8 mouse cellular contexts compared by ENCODE assay signal in genomic region chr9:37459665-37460042, GRCm38 (mm10). TPM values are rescaled to one million over a fixed set of nuclear protein-coding genes. Genes with fewer than 3 reads are reported as not detected.
A peak's percentile ranks its signal among the peaks of the same experiment; 100 is the strongest.
DNase-seq lines count a peak whose midpoint lies in the region; ATAC-seq lines count a peak whose summit lies in the region.

No protein-coding gene starts in this region.

- 4% methylated on average over 9 of the region's 9 CpGs for WGBS in kidney, embryonic 16.5 days
- 2% methylated on average over 9 of the region's 9 CpGs for WGBS in embryonic facial prominence, embryonic 13.5 days
- WGBS in hindbrain, embryonic 15.5 days, result 2% methylated on average over 9 of the region's 9 CpGs
- WGBS in midbrain, embryonic 16.5 days, result under 1% methylated on average over 9 of the region's 9 CpGs

- no peak overlapping the region for H3K9ac ChIP-seq in kidney, embryonic 16.5 days (replicated peaks; ENCODE audit: low read length)
- H3K9ac ChIP-seq in embryonic facial prominence, embryonic 13.5 days, result peak overlapping the region; percentile 61; the same call in 1 of the 2 replicates
- peak overlapping the region; percentile 66; the same call in 1 of the 2 replicates for H3K9ac ChIP-seq in hindbrain, embryonic 15.5 days
- peak overlapping the region; percentile 92 for H3K9ac ChIP-seq in midbrain, embryonic 16.5 days (ENCODE audit: low read depth, low read length)

- no peak overlapping the region for H3K27ac ChIP-seq in kidney, embryonic 16.5 days (ENCODE audit: low read length)
- no peak overlapping the region for H3K27ac ChIP-seq in embryonic facial prominence, embryonic 13.5 days
- peak overlapping the region; percentile 83 for H3K27ac ChIP-seq in hindbrain, embryonic 15.5 days (replicated peaks)
- peak overlapping the region; percentile 84 for H3K27ac ChIP-seq in midbrain, embryonic 16.5 days (ENCODE audit: low read length)

- H3K9me3 ChIP-seq in kidney, embryonic 16.5 days (ENCODE audit: low read length), result no peaks in the 10 kb centered on the region
- no peaks in the 10 kb centered on the region for H3K9me3 ChIP-seq in embryonic facial prominence, embryonic 13.5 days
- no peaks in the 10 kb centered on the region for H3K9me3 ChIP-seq in hindbrain, embryonic 15.5 days
- no peaks in the 10 kb centered on the region for H3K9me3 ChIP-seq in midbrain, embryonic 16.5 days (replicated peaks; ENCODE audit: control insufficient read depth, low read length, poor library complexity, severe bottlenecking)

- no peak for DNase-seq in kidney, adult 8-10 months
- DNase-seq in c-Kit-positive CD71-positive TER-119-positive erythroid progenitor cells, embryonic 14.5 days (ENCODE audit: low spot score), result no peak
- DNase-seq in urinary bladder, postnatal 14 days (ENCODE audit: low spot score), result no peak
- no peak for DNase-seq in thymus, postnatal 25 days

- peak overlapping the region; percentile 56; the same call in 1 of the 2 replicates for H3K4me3 ChIP-seq in kidney, embryonic 16.5 days (ENCODE audit: low read length)
- H3K4me3 ChIP-seq in embryonic facial prominence, embryonic 13.5 days, result peak overlapping the region; percentile 54
- peak overlapping the region; percentile 59 for H3K4me3 ChIP-seq in hindbrain, embryonic 15.5 days
- H3K4me3 ChIP-seq in midbrain, embryonic 16.5 days (ENCODE audit: low read depth, low read length), result peak overlapping the region; percentile 64

- peak overlapping the region; percentile 91 for H3K4me2 ChIP-seq in kidney, embryonic 16.5 days (replicated peaks; ENCODE audit: low read depth, low read length)
- peak overlapping the region; percentile 98 for H3K4me2 ChIP-seq in embryonic facial prominence, embryonic 13.5 days
- H3K4me2 ChIP-seq in hindbrain, embryonic 15.5 days, result peak overlapping the region; percentile 95
- peak overlapping the region; percentile 95 for H3K4me2 ChIP-seq in midbrain, embryonic 16.5 days (ENCODE audit: low read length)

- H3K27me3 ChIP-seq in kidney, embryonic 16.5 days (ENCODE audit: insufficient read depth, low read length), result peaks cover 96% of the 10 kb centered on the region
- H3K27me3 ChIP-seq in embryonic facial prominence, embryonic 13.5 days, result peaks cover 95% of the 10 kb centered on the region
- H3K27me3 ChIP-seq in hindbrain, embryonic 15.5 days, result peaks cover 6% of the 10 kb centered on the region; the same call in 1 of the 2 replicates
- H3K27me3 ChIP-seq in midbrain, embryonic 16.5 days (ENCODE audit: control insufficient read depth, insufficient read depth, low read depth, low read length), result peaks cover 13% of the 10 kb centered on the region

- peaks cover 18% of the 10 kb centered on the region for H3K4me1 ChIP-seq in kidney, embryonic 16.5 days (ENCODE audit: insufficient read depth, low read length)
- H3K4me1 ChIP-seq in embryonic facial prominence, embryonic 13.5 days, result peaks cover 23% of the 10 kb centered on the region
- peaks cover 56% of the 10 kb centered on the region for H3K4me1 ChIP-seq in hindbrain, embryonic 15.5 days (replicated peaks)
- H3K4me1 ChIP-seq in midbrain, embryonic 16.5 days (ENCODE audit: control insufficient read depth, insufficient read depth, low read length), result peaks cover 25% of the 10 kb centered on the region

- no peak for ATAC-seq in kidney, embryonic 16.5 days (ENCODE audit: low FRiP score, low TSS enrichment)
- ATAC-seq in embryonic facial prominence, embryonic 13.5 days (ENCODE audit: insufficient number of reproducible peaks, insufficient read depth, low FRiP score, low TSS enrichment, low read depth), result no peak
- no peak for ATAC-seq in hindbrain, embryonic 15.5 days (ENCODE audit: low FRiP score, low read depth)
- ATAC-seq in midbrain, embryonic 16.5 days, result 0 out of 2 replicates have a peak, but pooled peaks have one; percentile 1

- H3K36me3 ChIP-seq in kidney, embryonic 16.5 days (ENCODE audit: insufficient read depth, low read length), result no peaks in the 10 kb centered on the region
- no peaks in the 10 kb centered on the region for H3K36me3 ChIP-seq in embryonic facial prominence, embryonic 13.5 days
- no peaks in the 10 kb centered on the region for H3K36me3 ChIP-seq in hindbrain, embryonic 15.5 days
- no peaks in the 10 kb centered on the region for H3K36me3 ChIP-seq in midbrain, embryonic 16.5 days (ENCODE audit: control insufficient read depth, insufficient read depth, low read length)

RNA-seq across cellular contexts. Expression of gene Robo3, which starts 26.6 kb away (rescaled TPM):
- polyA plus RNA-seq in kidney, embryonic 16.5 days (2015; fragmentation: Nextera tagmentation; extraction: Ambion mirVana), result 0.29 and 0.35 TPM in 2 replicates
- 0.44 and 0.62 TPM in 2 replicates for polyA plus RNA-seq in embryonic facial prominence, embryonic 13.5 days (2015; fragmentation: Nextera tagmentation; extraction: Ambion mirVana)
- 13.0 and 14.1 TPM in 2 replicates for polyA plus RNA-seq in hindbrain, embryonic 15.5 days (2015; fragmentation: Nextera tagmentation; extraction: Ambion mirVana)
- polyA plus RNA-seq in midbrain, embryonic 16.5 days (2015; fragmentation: Nextera tagmentation; extraction: Ambion mirVana), result 4.2 and 17.6 TPM in 2 replicates

RNA-seq across cellular contexts. Expression of gene Msantd2, which starts 29.5 kb away (rescaled TPM):
- 18.1 and 20.0 TPM in 2 replicates for polyA plus RNA-seq in kidney, embryonic 16.5 days (2015; fragmentation: Nextera tagmentation; extraction: Ambion mirVana)
- polyA plus RNA-seq in embryonic facial prominence, embryonic 13.5 days (2015; fragmentation: Nextera tagmentation; extraction: Ambion mirVana), result 31.1 and 34.9 TPM in 2 replicates
- 27.9 and 29.7 TPM in 2 replicates for polyA plus RNA-seq in hindbrain, embryonic 15.5 days (2015; fragmentation: Nextera tagmentation; extraction: Ambion mirVana)
- polyA plus RNA-seq in midbrain, embryonic 16.5 days (2015; fragmentation: Nextera tagmentation; extraction: Ambion mirVana), result 34.8 and 35.0 TPM in 2 replicates

RNA-seq across cellular contexts. Expression of gene Robo4, which starts 58.0 kb away (rescaled TPM):
- 20.1 and 23.8 TPM in 2 replicates for polyA plus RNA-seq in kidney, embryonic 16.5 days (2015; fragmentation: Nextera tagmentation; extraction: Ambion mirVana)
- 9.5 and 10.1 TPM in 2 replicates for polyA plus RNA-seq in embryonic facial prominence, embryonic 13.5 days (2015; fragmentation: Nextera tagmentation; extraction: Ambion mirVana)
- polyA plus RNA-seq in hindbrain, embryonic 15.5 days (2015; fragmentation: Nextera tagmentation; extraction: Ambion mirVana), result 4.6 and 8.2 TPM in 2 replicates
- 4.2 and 5.5 TPM in 2 replicates for polyA plus RNA-seq in midbrain, embryonic 16.5 days (2015; fragmentation: Nextera tagmentation; extraction: Ambion mirVana)

Comparison
In these comparisons a context has a peak if more than half of its experiments do, and no peak if none do; other contexts are left out.
1. H3K27ac ChIP-seq: peak in hindbrain, embryonic 15.5 days (single experiment) and midbrain, embryonic 16.5 days (single experiment); none in kidney, embryonic 16.5 days (single experiment) and embryonic facial prominence, embryonic 13.5 days (single experiment).
2. Peak in every context shown above with its lines, with median percentiles within 50 percentile points of each other: H3K4me2 ChIP-seq and H3K4me3 ChIP-seq.